Comparison of ENCODE assay signal across 10 mouse cellular contexts in the genomic region with DNA sequence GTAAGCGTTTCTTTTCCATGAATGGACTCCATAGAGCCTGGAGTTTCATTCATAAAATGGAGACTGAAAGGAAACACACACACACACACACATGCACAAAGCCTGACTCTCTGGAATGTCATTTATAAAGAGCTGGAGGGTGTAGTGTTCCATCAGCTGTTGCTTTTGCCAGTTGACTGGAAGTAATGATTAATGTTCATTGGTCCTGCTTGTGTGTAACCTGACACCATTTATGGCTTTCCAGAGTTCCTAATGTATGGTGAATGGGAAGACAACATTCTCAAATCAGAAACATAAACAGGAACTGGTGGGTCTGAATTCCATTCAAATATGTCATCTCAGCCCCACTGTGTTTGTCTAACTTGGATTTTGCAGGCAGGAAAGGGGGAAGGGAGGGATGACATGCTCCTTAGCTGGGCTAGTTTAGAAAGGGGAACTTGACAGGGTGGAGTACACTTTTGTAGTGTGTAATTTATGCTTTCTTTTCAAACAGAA.
A peak's percentile ranks its signal among the peaks of the same experiment; 100 is the strongest.
DNase-seq lines count a peak whose midpoint lies in the region; ATAC-seq and TF ChIP-seq lines count a peak whose summit lies in the region.
"Had no signal": no experiment of that assay in that cellular context is flagged by ENCODE, and none has a peak within 500 bp of the region (broad histone marks: within the 10 kb centered on the region; RNA-seq: fewer than 3 reads in every experiment).

No protein-coding gene starts in this region.

- no peak for TF ChIP-seq CTCF in liver, postnatal 0 days (IDR thresholded peaks at IDR 0.05; ENCODE audit: low read depth)

- no peak for TF ChIP-seq EP300 in liver, postnatal 0 days (IDR thresholded peaks at IDR 0.05; ENCODE audit: low read depth)

- no peaks in the 10 kb centered on the region for H3K27me3 ChIP-seq in liver, embryonic 11.5 days (replicated peaks; ENCODE audit: control insufficient read depth, insufficient read depth, low read length)
- H3K27me3 ChIP-seq in liver, postnatal 0 days (ENCODE audit: insufficient read depth, low read length) = no peaks in the 10 kb centered on the region
- H3K27me3 ChIP-seq in heart, embryonic 16.5 days (ENCODE audit: control insufficient read depth, insufficient read depth, low read length) = no peaks in the 10 kb centered on the region
- H3K27me3 ChIP-seq in liver, embryonic 16.5 days (ENCODE audit: control insufficient read depth, insufficient read depth, low read depth, low read length) = no peaks in the 10 kb centered on the region
- no peaks in the 10 kb centered on the region for H3K27me3 ChIP-seq in stomach, embryonic 16.5 days (ENCODE audit: control insufficient read depth, insufficient read depth, low read length)

- peak; percentile 77 for ATAC-seq in liver, embryonic 11.5 days (replicated peaks; ENCODE audit: low FRiP score)
- no peak for ATAC-seq in liver, postnatal 0 days
- ATAC-seq in heart, embryonic 16.5 days (replicated peaks; ENCODE audit: extremely low read depth, insufficient read depth, low FRiP score) = peak; percentile 80
- ATAC-seq in liver, embryonic 16.5 days (ENCODE audit: low read depth) = 0 out of 2 replicates have a peak, but pooled peaks have one; percentile 11
- ATAC-seq in stomach, embryonic 16.5 days (ENCODE audit: insufficient read depth, low FRiP score) = peak; percentile 88

- H3K4me3 ChIP-seq in liver, embryonic 11.5 days (ENCODE audit: low read depth, low read length) = no peak overlapping the region
- no peak overlapping the region for H3K4me3 ChIP-seq in liver, postnatal 0 days (ENCODE audit: low read depth, low read length)
- no peak overlapping the region for H3K4me3 ChIP-seq in heart, embryonic 16.5 days (ENCODE audit: low read length)
- no peak overlapping the region for H3K4me3 ChIP-seq in liver, embryonic 16.5 days (ENCODE audit: low read depth, low read length)
- no peak overlapping the region for H3K4me3 ChIP-seq in stomach, embryonic 16.5 days (replicated peaks; ENCODE audit: low read length)

- H3K27ac ChIP-seq in liver, embryonic 11.5 days (ENCODE audit: low read depth, low read length) = no peak overlapping the region
- H3K27ac ChIP-seq in liver, postnatal 0 days (ENCODE audit: low read depth) = no peak overlapping the region
- peak overlapping the region; percentile 23; the same call in 1 of the 2 replicates for H3K27ac ChIP-seq in heart, embryonic 16.5 days (ENCODE audit: low read length)
- H3K27ac ChIP-seq in liver, embryonic 16.5 days (ENCODE audit: low read length) = no peak overlapping the region
- 0 out of 2 replicates have a peak overlapping the region, but pooled peaks have one; percentile 3 for H3K27ac ChIP-seq in stomach, embryonic 16.5 days (ENCODE audit: low read length)
- H3K27ac ChIP-seq: liver, embryonic 14.5 days had no signal

- H3K9ac ChIP-seq in liver, embryonic 11.5 days (ENCODE audit: low read depth, low read length) = no peak overlapping the region
- no peak overlapping the region for H3K9ac ChIP-seq in liver, postnatal 0 days (replicated peaks)
- no peak overlapping the region for H3K9ac ChIP-seq in heart, embryonic 16.5 days (ENCODE audit: low read length)
- H3K9ac ChIP-seq in liver, embryonic 16.5 days (ENCODE audit: low read depth, low read length) = no peak overlapping the region
- no peak overlapping the region for H3K9ac ChIP-seq in stomach, embryonic 16.5 days (ENCODE audit: low read length)
- H3K9ac ChIP-seq: liver, embryonic 14.5 days had no signal

- H3K4me1 ChIP-seq in liver, embryonic 11.5 days (replicated peaks; ENCODE audit: control insufficient read depth, insufficient read depth, low read length) = 0 out of 2 replicates have a peak, but pooled peaks cover 2% of the 10 kb centered on the region
- no peaks in the 10 kb centered on the region for H3K4me1 ChIP-seq in liver, postnatal 0 days (ENCODE audit: insufficient read depth)
- H3K4me1 ChIP-seq in heart, embryonic 16.5 days (ENCODE audit: control insufficient read depth, insufficient read depth, low read length) = peaks cover 3% of the 10 kb centered on the region
- H3K4me1 ChIP-seq in liver, embryonic 16.5 days (ENCODE audit: control insufficient read depth, low read depth, low read length) = no peaks in the 10 kb centered on the region
- H3K4me1 ChIP-seq in stomach, embryonic 16.5 days (ENCODE audit: control insufficient read depth, insufficient read depth, low read length) = 0 out of 2 replicates have a peak, but pooled peaks cover 7% of the 10 kb centered on the region

- WGBS in liver, embryonic 11.5 days = 32% methylated on average over 1 of the region's 1 CpGs
- 52% methylated on average over 1 of the region's 1 CpGs for WGBS in liver, postnatal 0 days (ENCODE audit: insufficient replicate concordance)
- WGBS in heart, embryonic 16.5 days = 39% methylated on average over 1 of the region's 1 CpGs
- WGBS in liver, embryonic 16.5 days (ENCODE audit: insufficient replicate concordance) = 25% methylated on average over 1 of the region's 1 CpGs
- 14% methylated on average over 1 of the region's 1 CpGs for WGBS in stomach, embryonic 16.5 days

- H3K4me2 ChIP-seq in liver, embryonic 11.5 days = no peak overlapping the region
- H3K4me2 ChIP-seq in liver, postnatal 0 days (ENCODE audit: low read depth, low read length) = no peak overlapping the region
- H3K4me2 ChIP-seq in heart, embryonic 16.5 days (ENCODE audit: low read depth, low read length) = no peak overlapping the region
- no peak overlapping the region for H3K4me2 ChIP-seq in liver, embryonic 16.5 days (ENCODE audit: low read depth, low read length)
- H3K4me2 ChIP-seq in stomach, embryonic 16.5 days (ENCODE audit: low read depth, low read length) = no peak overlapping the region

- H3K36me3 ChIP-seq in liver, embryonic 11.5 days (ENCODE audit: control insufficient read depth, insufficient read depth, low read length) = no peaks in the 10 kb centered on the region
- no peaks in the 10 kb centered on the region for H3K36me3 ChIP-seq in liver, postnatal 0 days (replicated peaks; ENCODE audit: insufficient read depth, low read length)
- no peaks in the 10 kb centered on the region; the same call in 1 of the 2 replicates for H3K36me3 ChIP-seq in heart, embryonic 16.5 days (ENCODE audit: control insufficient read depth, insufficient read depth)
- no peaks in the 10 kb centered on the region for H3K36me3 ChIP-seq in liver, embryonic 16.5 days (ENCODE audit: control insufficient read depth, insufficient read depth)
- no peaks in the 10 kb centered on the region for H3K36me3 ChIP-seq in stomach, embryonic 16.5 days (ENCODE audit: control insufficient read depth, insufficient read depth, low read length)
- H3K36me3 ChIP-seq: G1E had no signal

- H3K9me3 ChIP-seq in liver, embryonic 11.5 days (ENCODE audit: control insufficient read depth, low read length) = no peaks in the 10 kb centered on the region
- no peaks in the 10 kb centered on the region for H3K9me3 ChIP-seq in liver, postnatal 0 days (ENCODE audit: low read length)
- no peaks in the 10 kb centered on the region for H3K9me3 ChIP-seq in heart, embryonic 16.5 days (replicated peaks; ENCODE audit: control insufficient read depth, low read length)
- no peaks in the 10 kb centered on the region for H3K9me3 ChIP-seq in liver, embryonic 16.5 days (replicated peaks; ENCODE audit: control insufficient read depth, low read length)
- no peaks in the 10 kb centered on the region for H3K9me3 ChIP-seq in stomach, embryonic 16.5 days (replicated peaks; ENCODE audit: control insufficient read depth, low read length)

- DNase-seq in liver, embryonic 11.5 days (ENCODE audit: low spot score) = no peak
- DNase-seq in liver, postnatal 0 days = no peak
- no peak for DNase-seq in left cerebral cortex, adult 9 months (ENCODE audit: low spot score in 2 of 2)
- DNase-seq in urinary bladder, postnatal 4 days (ENCODE audit: low spot score in 2 of 2) = no peak
- no peak for DNase-seq in right cerebral cortex, postnatal 25 days

Comparison
In these comparisons a context has a peak if more than half of its experiments do, and no peak if none do; other contexts are left out.
1. H3K27ac ChIP-seq: peak in heart, embryonic 16.5 days (single experiment) and stomach, embryonic 16.5 days (single experiment); none in liver, embryonic 11.5 days (single experiment), liver, postnatal 0 days (single experiment) and liver, embryonic 16.5 days (single experiment).